Mouse (Mus musculus): ENCODE results near the gene Tlr5. TPM values are rescaled to one million over a fixed set of nuclear protein-coding genes. Genes with fewer than 3 reads are reported as not detected.

The Tlr5 gene
- polyA plus RNA-seq (2015; fragmentation: Nextera tagmentation; extraction: Ambion mirVana) = 2.1 and 2.5 TPM in 2 replicates

- Histone ChIP-seq H3K36me3 (no peaks in the 10 kb centered on the region), H3K4me1 (peaks cover 18% of the 10 kb centered on the region), H3K9me3 (no peaks in the 10 kb centered on the region), H3K9ac (no peak within 1 kb of the TSS), H3K27me3 (replicated peaks) (no peaks in the 10 kb centered on the region), H3K27ac (peak within 1 kb of the TSS; percentile 45; the same call in 1 of the 2 replicates), H3K4me2 (peak within 1 kb of the TSS; percentile 76), H3K4me3 (replicated peaks) (peak within 1 kb of the TSS; percentile 46)
- ATAC-seq (ENCODE audit: insufficient read depth, low FRiP score, low read depth) = peak; percentile 29
- 16% methylated on average over 21 of the region's 21 CpGs for WGBS
These were observed at the start of gene Tlr5 for GRCm38 (mm10) chr1:182954287-182955046. TSS of gene Tlr5 (plus strand) at chr1:182954788.

- 39% methylated on average over 3 of the region's 3 CpGs for WGBS
These were observed 48.9 kb upstream of the Tlr5 start for GRCm38 (mm10) chr1:182905669-182906068.

GRCm38 (mm10) chr1:182908050-182909036, 46.2 kb upstream of the Tlr5 start:
- ATAC-seq (ENCODE audit: insufficient read depth, low FRiP score, low read depth) = peak; percentile 84
- 14% methylated on average over 13 of the region's 14 CpGs for WGBS

More at GRCm38 (mm10) chr1:182905669-182906068, 48.9 kb upstream of the Tlr5 start:
- no peak overlapping the region for H3K4me2 ChIP-seq
- peaks cover 18% of the 10 kb centered on the region for H3K4me1 ChIP-seq
- no peaks in the 10 kb centered on the region for H3K27me3 ChIP-seq (replicated peaks)
- no peaks in the 10 kb centered on the region for H3K9me3 ChIP-seq
- H3K36me3 ChIP-seq = no peaks in the 10 kb centered on the region
- H3K4me3 ChIP-seq (replicated peaks) = no peak overlapping the region
- no peak overlapping the region; the same call in 1 of the 2 replicates for H3K27ac ChIP-seq
- ATAC-seq (ENCODE audit: insufficient read depth, low FRiP score, low read depth) = no peak
- no peak overlapping the region for H3K9ac ChIP-seq

GRCm38 (mm10) chr1:182909066-182909465, 45.5 kb upstream of the Tlr5 start:
- no peak overlapping the region for H3K9ac ChIP-seq
- ATAC-seq (ENCODE audit: insufficient read depth, low FRiP score, low read depth) = no peak

More at GRCm38 (mm10) chr1:182908050-182909036, 46.2 kb upstream of the Tlr5 start:
- Histone ChIP-seq H3K4me1 (peaks cover 18% of the 10 kb centered on the region), H3K9me3 (no peaks in the 10 kb centered on the region), H3K36me3 (no peaks in the 10 kb centered on the region), H3K27ac (peak overlapping the region; percentile 31; the same call in 1 of the 2 replicates), H3K4me2 (peak overlapping the region; percentile 29), H3K27me3 (replicated peaks) (no peaks in the 10 kb centered on the region), H3K4me3 (replicated peaks) (no peak overlapping the region), H3K9ac (no peak overlapping the region)

GRCm38 (mm10) chr1:182909596-182909995, 45.0 kb upstream of the Tlr5 start:
- Histone ChIP-seq H3K27ac (no peak overlapping the region), H3K9me3 (no peaks in the 10 kb centered on the region), H3K27me3 (replicated peaks) (no peaks in the 10 kb centered on the region), H3K36me3 (no peaks in the 10 kb centered on the region), H3K4me1 (peaks cover 18% of the 10 kb centered on the region), H3K4me2 (no peak overlapping the region), H3K9ac (no peak overlapping the region), H3K4me3 (replicated peaks) (no peak overlapping the region)
- 66% methylated on average over 5 of the region's 5 CpGs for WGBS
- no peak for ATAC-seq (ENCODE audit: insufficient read depth, low FRiP score, low read depth)

More at GRCm38 (mm10) chr1:182909066-182909465, 45.5 kb upstream of the Tlr5 start:
- Histone ChIP-seq H3K27ac (peak overlapping the region; percentile 31; the same call in 1 of the 2 replicates), H3K27me3 (replicated peaks) (no peaks in the 10 kb centered on the region), H3K4me1 (peaks cover 18% of the 10 kb centered on the region), H3K9me3 (no peaks in the 10 kb centered on the region), H3K4me2 (no peak overlapping the region), H3K36me3 (no peaks in the 10 kb centered on the region), H3K4me3 (replicated peaks) (no peak overlapping the region)
- WGBS = 52% methylated on average over 3 of the region's 3 CpGs

GRCm38 (mm10) chr1:182912591-182912990, 42.0 kb upstream of the Tlr5 start:
- H3K9me3 ChIP-seq = no peaks in the 10 kb centered on the region
- no peak overlapping the region for H3K4me3 ChIP-seq (replicated peaks)
- 64% methylated on average over 2 of the region's 2 CpGs for WGBS
- H3K4me1 ChIP-seq = peaks cover 13% of the 10 kb centered on the region
- H3K36me3 ChIP-seq = no peaks in the 10 kb centered on the region
- no peaks in the 10 kb centered on the region for H3K27me3 ChIP-seq (replicated peaks)
- H3K27ac ChIP-seq = no peak overlapping the region
- H3K4me2 ChIP-seq = no peak overlapping the region
- no peak overlapping the region for H3K9ac ChIP-seq
- ATAC-seq (ENCODE audit: insufficient read depth, low FRiP score, low read depth) = no peak

GRCm38 (mm10) chr1:182914121-182914908, 40.3 kb upstream of the Tlr5 start:
- H3K4me1 ChIP-seq = no peaks in the 10 kb centered on the region
- peak overlapping the region; percentile 31; the same call in 1 of the 2 replicates for H3K27ac ChIP-seq
- no peaks in the 10 kb centered on the region for H3K36me3 ChIP-seq
- no peaks in the 10 kb centered on the region for H3K27me3 ChIP-seq (replicated peaks)
- no peak overlapping the region for H3K9ac ChIP-seq
- peak; percentile 66; the same call in 1 of the 2 replicates for ATAC-seq (ENCODE audit: insufficient read depth, low FRiP score, low read depth)
- WGBS = 71% methylated on average over 4 of the region's 4 CpGs
- no peak overlapping the region for H3K4me2 ChIP-seq
- no peaks in the 10 kb centered on the region for H3K9me3 ChIP-seq
- H3K4me3 ChIP-seq (replicated peaks) = no peak overlapping the region

GRCm38 (mm10) chr1:182916166-182916565, 38.4 kb upstream of the Tlr5 start:
- Histone ChIP-seq H3K9me3 (no peaks in the 10 kb centered on the region), H3K27ac (no peak overlapping the region), H3K4me1 (no peaks in the 10 kb centered on the region), H3K36me3 (no peaks in the 10 kb centered on the region), H3K27me3 (replicated peaks) (no peaks in the 10 kb centered on the region), H3K9ac (no peak overlapping the region), H3K4me2 (no peak overlapping the region), H3K4me3 (replicated peaks) (no peak overlapping the region)
- no peak for ATAC-seq (ENCODE audit: insufficient read depth, low FRiP score, low read depth)
- 89% methylated on average over 5 of the region's 5 CpGs for WGBS

- no peak overlapping the region for H3K4me3 ChIP-seq (replicated peaks)
- no peak overlapping the region for H3K4me2 ChIP-seq
- H3K9ac ChIP-seq = no peak overlapping the region
- no peak overlapping the region for H3K27ac ChIP-seq
- H3K4me1 ChIP-seq = no peaks in the 10 kb centered on the region
- no peaks in the 10 kb centered on the region for H3K27me3 ChIP-seq (replicated peaks)
- no peaks in the 10 kb centered on the region for H3K9me3 ChIP-seq
- no peak for ATAC-seq (ENCODE audit: insufficient read depth, low FRiP score, low read depth)
- H3K36me3 ChIP-seq = no peaks in the 10 kb centered on the region
- 51% methylated on average over 8 of the region's 8 CpGs for WGBS
These were observed 35.8 kb upstream of the Tlr5 start for GRCm38 (mm10) chr1:182918718-182919346.

GRCm38 (mm10) chr1:182922824-182923223, 31.8 kb upstream of the Tlr5 start:
- no peaks in the 10 kb centered on the region for H3K36me3 ChIP-seq
- no peak overlapping the region for H3K27ac ChIP-seq
- no peak overlapping the region for H3K4me2 ChIP-seq
- no peaks in the 10 kb centered on the region for H3K9me3 ChIP-seq
- WGBS = 73% methylated on average over 4 of the region's 4 CpGs
- H3K4me1 ChIP-seq = no peaks in the 10 kb centered on the region
- H3K4me3 ChIP-seq (replicated peaks) = no peak overlapping the region
- no peak for ATAC-seq (ENCODE audit: insufficient read depth, low FRiP score, low read depth)
- H3K27me3 ChIP-seq (replicated peaks) = no peaks in the 10 kb centered on the region
- no peak overlapping the region for H3K9ac ChIP-seq

- H3K4me2 ChIP-seq = no peak overlapping the region
- H3K9ac ChIP-seq = no peak overlapping the region
- no peaks in the 10 kb centered on the region for H3K9me3 ChIP-seq
- no peaks in the 10 kb centered on the region for H3K4me1 ChIP-seq
- no peaks in the 10 kb centered on the region for H3K27me3 ChIP-seq (replicated peaks)
- WGBS = 83% methylated on average over 6 of the region's 6 CpGs
- no peak overlapping the region for H3K27ac ChIP-seq
- no peaks in the 10 kb centered on the region for H3K36me3 ChIP-seq
- no peak overlapping the region for H3K4me3 ChIP-seq (replicated peaks)
- no peak for ATAC-seq (ENCODE audit: insufficient read depth, low FRiP score, low read depth)
These were observed 28.1 kb upstream of the Tlr5 start for GRCm38 (mm10) chr1:182926465-182926864.
